Mouse (Mus musculus): Measurements from ENCODE around the gene Has1. TPM values are rescaled to one million over a fixed set of nuclear protein-coding genes. Genes with fewer than 3 reads are reported as not detected.
A peak's percentile ranks its signal among the peaks of the same experiment; 100 is the strongest.

The Has1 gene
- polyA plus RNA-seq (2021): 0.27 TPM

GRCm38 (mm10) chr17:17855064-17855838 lies at the start of gene Has1:
Gene Has1 (minus strand): TSS chr17:17855205.
- ChIA-PET CTCF (interaction anchor here (0.6 to 1.2 kb wide), 2 partner anchors 9 to 57 kb away, joined by 3 to 5 read pairs; no protein-coding TSS in a partner anchor), POLR2A (no interaction called here)
- H3K27me3 ChIP-seq: no peaks in the 10 kb centered on the region
- TF ChIP-seq CTCF (IDR thresholded peaks at IDR 0.05): no peak
- in situ Hi-C loops (cut with MboI; ENCODE audit: low pct_unique_long_range_greater_than_20kb): no loop called here
- ATAC-seq (no peak), DNase-seq (ENCODE audit: low read depth, low spot score) (no peak)

GRCm38 (mm10) chr17:17900768-17901167 lies 45.8 kb upstream of the Has1 start:
- peaks cover 11% of the 10 kb centered on the region for H3K27me3 ChIP-seq
- ATAC-seq (no peak), DNase-seq (ENCODE audit: low read depth, low spot score) (no peak)
- ChIA-PET CTCF (interaction anchor here (3.4 kb wide), 1 partner anchor 135 kb away, joined by 11 read pairs; no protein-coding TSS in a partner anchor), POLR2A (no interaction called here)
- in situ Hi-C loops (cut with MboI; ENCODE audit: low pct_unique_long_range_greater_than_20kb): no loop called here
- TF ChIP-seq CTCF (IDR thresholded peaks at IDR 0.05): no peak

GRCm38 (mm10) chr17:17899268-17899667 lies 44.3 kb upstream of the Has1 start:
- DNase-seq (ENCODE audit: low read depth, low spot score) (no peak), ATAC-seq (no peak)
- TF ChIP-seq CTCF (IDR thresholded peaks at IDR 0.05): peak; percentile 53
- H3K27me3 ChIP-seq: peaks cover 11% of the 10 kb centered on the region
- POLR2A ChIA-PET: no interaction called here
- CTCF ChIA-PET: interaction anchor here (0.9 to 3.4 kb wide), 5 partner anchors 19 to 133 kb away, joined by 3 to 11 read pairs (median 3); no protein-coding TSS in a partner anchor
- in situ Hi-C loops (cut with MboI; ENCODE audit: low pct_unique_long_range_greater_than_20kb): no loop called here

- peaks cover 11% of the 10 kb centered on the region for H3K27me3 ChIP-seq
- DNase-seq (ENCODE audit: low read depth, low spot score): peak; percentile 19
- in situ Hi-C loops (cut with MboI; ENCODE audit: low pct_unique_long_range_greater_than_20kb): no loop called here
- ChIA-PET POLR2A (no interaction called here), CTCF (interaction anchor here (1.9 kb wide), 1 partner anchor 130 kb away, joined by 7 read pairs; no protein-coding TSS in a partner anchor)
- ATAC-seq: no peak
- peak; percentile 69 for TF ChIP-seq CTCF (IDR thresholded peaks at IDR 0.05)
Observed at GRCm38 (mm10) chr17:17896039-17896438, 41.0 kb upstream of the Has1 start.

DNA sequence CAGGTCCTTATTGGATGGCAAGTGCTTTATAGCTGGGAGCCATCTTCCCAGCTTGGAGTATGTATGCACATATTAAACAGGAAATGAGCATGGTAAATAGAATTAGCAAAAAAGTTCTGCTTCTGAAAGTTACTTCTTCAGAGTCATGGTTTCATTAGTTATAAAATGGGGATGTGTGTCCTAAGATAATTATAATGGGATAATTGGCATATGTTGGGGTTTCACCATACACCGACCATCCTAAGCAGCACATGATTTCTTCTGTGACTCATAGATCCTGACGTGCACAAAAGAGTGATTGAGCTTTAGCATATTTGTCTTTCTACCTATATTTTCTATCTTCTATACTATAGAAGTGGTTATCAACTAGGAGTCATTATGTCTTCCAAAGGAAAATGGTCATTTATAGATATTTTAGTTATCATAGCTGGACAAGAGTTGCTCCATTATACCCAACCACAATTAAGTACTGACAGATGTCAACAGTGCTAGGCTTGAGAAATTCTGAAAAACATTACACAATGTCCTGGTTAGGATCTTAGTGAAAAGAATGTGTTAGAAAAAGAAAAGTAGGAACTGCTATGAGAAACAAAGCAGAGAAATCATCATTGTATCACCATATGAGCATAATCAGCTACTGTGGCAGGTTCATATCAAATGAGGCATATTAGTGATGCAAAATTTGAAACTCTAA lies 34.9 kb upstream of the Has1 start:
- in situ Hi-C loops (cut with MboI; ENCODE audit: low pct_unique_long_range_greater_than_20kb): loop anchor here (5.0 kb wide), 1 partner anchor 118 kb away; no protein-coding TSS in a partner anchor
- POLR2A ChIA-PET: no interaction called here
- ATAC-seq (no peak), DNase-seq (ENCODE audit: low read depth, low spot score) (no peak)
- CTCF ChIA-PET: interaction anchor here (1.1 kb wide), 1 partner anchor 9 kb away, joined by 3 read pairs; no protein-coding TSS in a partner anchor
- H3K27me3 ChIP-seq: peaks cover 13% of the 10 kb centered on the region
- no peak for TF ChIP-seq CTCF (IDR thresholded peaks at IDR 0.05)

DNA sequence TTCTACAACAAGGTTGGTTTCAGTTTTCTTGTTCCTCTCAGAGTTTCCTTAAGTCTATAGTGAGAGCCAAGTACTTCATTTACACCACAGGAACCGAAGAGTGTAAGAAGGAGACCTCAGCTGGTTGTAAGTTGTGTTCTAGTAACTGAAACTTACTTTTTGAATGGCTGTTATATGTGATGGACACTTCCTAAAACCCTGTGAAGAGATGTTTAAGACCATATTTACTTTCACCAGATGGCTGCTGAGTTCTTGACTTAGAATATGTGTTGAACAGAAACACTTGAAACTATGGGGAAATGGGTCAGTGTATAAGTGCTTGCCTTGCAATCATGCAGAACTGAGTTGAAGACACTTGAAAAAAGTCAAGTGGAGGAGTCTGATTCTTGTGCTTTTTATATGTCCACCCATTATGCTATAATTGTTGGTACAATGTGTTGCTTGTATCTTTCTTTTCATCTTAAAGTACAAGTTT lies 32.8 kb upstream of the Has1 start, which contains the start of the genes Fpr2 and Fpr3:
Fpr2 (plus strand) TSS at position 51 of the 475 bp plus-strand sequence.
Fpr3 (plus strand) TSS at position 79 of the 475 bp plus-strand sequence.
- peaks cover 18% of the 10 kb centered on the region for H3K27me3 ChIP-seq
- CTCF ChIA-PET: no interaction called here
- POLR2A ChIA-PET: no interaction called here
- ATAC-seq: no peak
- in situ Hi-C loops (cut with MboI; ENCODE audit: low pct_unique_long_range_greater_than_20kb): no loop called here
- no peak for DNase-seq (ENCODE audit: low read depth, low spot score)
- TF ChIP-seq CTCF (IDR thresholded peaks at IDR 0.05): no peak

GRCm38 (mm10) chr17:17883840-17884239 lies 28.8 kb upstream of the Has1 start, which contains the start of gene Fpr1:
Gene Fpr1 (minus strand): TSS chr17:17883940.
- TF ChIP-seq CTCF (IDR thresholded peaks at IDR 0.05): no peak
- POLR2A ChIA-PET: no interaction called here
- ATAC-seq: no peak
- CTCF ChIA-PET: no interaction called here
- in situ Hi-C loops (cut with MboI; ENCODE audit: low pct_unique_long_range_greater_than_20kb): no loop called here
- DNase-seq (ENCODE audit: low read depth, low spot score): no peak
- peaks cover 22% of the 10 kb centered on the region for H3K27me3 ChIP-seq

- DNase-seq (ENCODE audit: low read depth, low spot score): no peak
- TF ChIP-seq CTCF (IDR thresholded peaks at IDR 0.05): no peak
- CTCF ChIA-PET: no interaction called here
- POLR2A ChIA-PET: no interaction called here
- no peak for ATAC-seq
- in situ Hi-C loops (cut with MboI; ENCODE audit: low pct_unique_long_range_greater_than_20kb): no loop called here
- peaks cover 16% of the 10 kb centered on the region for H3K27me3 ChIP-seq
Observed at GRCm38 (mm10) chr17:17882672-17883071, 27.7 kb upstream of the Has1 start.

DNA sequence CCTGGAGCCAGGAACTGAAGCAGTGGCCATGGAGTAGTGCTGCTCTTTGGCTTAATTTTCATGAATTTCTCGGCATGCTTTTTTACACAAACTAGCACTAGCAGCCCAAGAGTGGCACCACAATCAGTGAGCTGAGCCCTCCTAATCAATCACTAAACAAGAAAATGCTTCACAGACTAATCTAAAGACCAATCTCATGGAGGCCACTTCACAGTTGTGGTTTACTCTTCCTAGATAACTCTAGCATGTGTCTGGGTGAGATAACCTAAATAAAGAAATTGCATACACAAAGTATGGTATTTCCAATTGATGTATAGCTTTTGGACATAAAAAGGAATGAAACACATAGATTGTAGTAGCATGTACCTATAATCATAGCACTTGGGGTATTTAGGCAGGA lies 24.3 kb upstream of the Has1 start:
- in situ Hi-C loops (cut with MboI; ENCODE audit: low pct_unique_long_range_greater_than_20kb): no loop called here
- ATAC-seq: no peak
- peaks cover 15% of the 10 kb centered on the region for H3K27me3 ChIP-seq
- ChIA-PET POLR2A (no interaction called here), CTCF (interaction anchor here (0.7 kb wide), 1 partner anchor 11 kb away, joined by 3 read pairs; no protein-coding TSS in a partner anchor)
- no peak for DNase-seq (ENCODE audit: low read depth, low spot score)
- no peak for TF ChIP-seq CTCF (IDR thresholded peaks at IDR 0.05)

DNA sequence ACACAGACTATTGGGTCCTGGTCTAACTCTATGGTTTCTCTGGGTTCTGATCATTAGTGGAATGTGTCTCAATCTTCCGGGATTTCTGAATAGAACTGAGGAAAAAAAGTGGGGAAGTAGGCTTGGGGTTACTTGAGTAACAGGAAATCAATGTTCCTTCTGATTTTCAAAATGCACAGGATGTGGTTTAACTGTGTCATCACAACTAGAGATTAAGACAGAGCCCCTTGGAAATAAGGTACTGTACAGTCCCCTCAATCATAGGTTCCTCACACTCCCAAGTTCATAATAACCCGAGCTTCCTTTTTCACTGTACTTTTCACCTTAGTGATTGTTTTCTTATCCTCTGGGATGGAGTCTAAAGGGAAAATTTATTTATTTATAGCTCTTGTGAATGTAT lies 16.7 kb upstream of the Has1 start:
- no peak for TF ChIP-seq CTCF (IDR thresholded peaks at IDR 0.05)
- no peaks in the 10 kb centered on the region for H3K27me3 ChIP-seq
- POLR2A ChIA-PET: no interaction called here
- CTCF ChIA-PET: interaction anchor here (1.1 to 1.3 kb wide), 3 partner anchors 11 to 27 kb away, joined by 3 read pairs; no protein-coding TSS in a partner anchor
- DNase-seq (ENCODE audit: low read depth, low spot score): no peak
- no peak for ATAC-seq
- in situ Hi-C loops (cut with MboI; ENCODE audit: low pct_unique_long_range_greater_than_20kb): no loop called here
